Mouse (Mus musculus) adipose tissue, adult 10 weeks (tissue): Measurements from ENCODE around the gene Thap7. TPM values are rescaled to one million over a fixed set of nuclear protein-coding genes. Genes with fewer than 3 reads are reported as not detected.

Source experiments
- polyA plus RNA-seq: library from polyadenylated mRNA; stranded (reverse); fragments of 350-450 nt; fragmentation: Illumina TruSeq; extraction: RNeasy Lipid Tissue Mini Kit (QIAGEN cat#74804); gene quantifications from one replicate; pipeline ENCODE4 v1.2.3, GENCODE M21; 2014; ENCODE audit warnings: low read depth, low replicate concordance

The Thap7 gene
- polyA plus RNA-seq, result 30.0 TPM

DNA sequence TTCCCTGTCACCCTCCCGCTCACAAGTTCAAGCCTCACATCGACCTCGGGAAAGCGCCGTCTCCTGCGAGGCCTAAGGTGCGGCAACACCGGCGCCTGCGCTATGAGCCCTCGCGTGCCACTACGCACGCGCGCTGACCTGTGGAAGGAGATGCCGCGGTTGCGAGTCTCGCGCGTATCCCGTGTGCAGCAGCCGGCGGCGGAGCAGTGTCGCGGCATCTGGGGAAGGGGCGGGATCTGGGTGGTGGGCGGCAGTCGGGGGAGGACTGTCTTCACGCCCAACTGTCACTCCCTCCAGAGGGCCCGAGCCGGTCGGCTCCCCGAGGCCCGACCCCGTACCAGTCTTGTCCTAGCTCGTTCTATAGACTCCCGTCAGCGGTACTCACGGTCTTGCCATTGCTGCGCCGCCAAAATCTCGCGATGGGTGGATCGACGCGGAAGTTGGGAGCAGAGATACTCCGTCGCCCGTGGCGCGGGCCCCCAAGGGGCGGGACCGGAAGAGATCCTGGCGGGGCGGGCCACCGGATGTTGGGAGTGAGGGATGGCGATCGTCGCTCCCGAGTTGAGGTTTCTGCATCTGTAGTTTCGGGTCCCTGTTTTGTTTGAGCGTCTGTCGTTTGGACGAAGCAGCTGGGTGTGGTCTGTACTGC, at the start of gene Thap7:
TSS of gene Thap7 (minus strand) at position 497 of the 649 bp plus-strand sequence.

DNA sequence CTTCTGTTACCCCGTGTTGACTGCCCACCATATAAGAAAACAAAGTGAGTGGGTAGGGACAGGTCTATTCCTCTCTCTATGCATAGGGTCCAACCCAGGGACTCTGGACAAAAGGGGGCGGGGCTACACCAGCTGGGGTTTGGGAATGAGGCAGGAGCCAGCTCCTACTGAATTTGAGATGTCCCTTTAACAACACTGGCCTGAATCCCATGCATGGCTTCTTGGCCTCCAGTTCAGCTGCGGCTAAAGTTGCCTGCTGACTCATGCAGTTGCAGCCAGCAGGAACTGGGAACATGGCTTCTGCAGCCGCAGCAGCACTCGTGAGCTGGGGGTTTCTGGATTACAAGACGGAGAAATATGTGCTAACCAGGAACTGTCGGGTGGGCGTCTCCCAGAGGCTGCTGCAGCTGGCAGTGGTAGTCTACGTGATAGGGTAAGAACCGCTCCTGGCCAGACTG, 30.8 kb upstream of the Thap7 start, which contains the start of gene P2rx6:
TSS of gene P2rx6 (plus strand) at position 135 of the 458 bp plus-strand sequence.

DNA sequence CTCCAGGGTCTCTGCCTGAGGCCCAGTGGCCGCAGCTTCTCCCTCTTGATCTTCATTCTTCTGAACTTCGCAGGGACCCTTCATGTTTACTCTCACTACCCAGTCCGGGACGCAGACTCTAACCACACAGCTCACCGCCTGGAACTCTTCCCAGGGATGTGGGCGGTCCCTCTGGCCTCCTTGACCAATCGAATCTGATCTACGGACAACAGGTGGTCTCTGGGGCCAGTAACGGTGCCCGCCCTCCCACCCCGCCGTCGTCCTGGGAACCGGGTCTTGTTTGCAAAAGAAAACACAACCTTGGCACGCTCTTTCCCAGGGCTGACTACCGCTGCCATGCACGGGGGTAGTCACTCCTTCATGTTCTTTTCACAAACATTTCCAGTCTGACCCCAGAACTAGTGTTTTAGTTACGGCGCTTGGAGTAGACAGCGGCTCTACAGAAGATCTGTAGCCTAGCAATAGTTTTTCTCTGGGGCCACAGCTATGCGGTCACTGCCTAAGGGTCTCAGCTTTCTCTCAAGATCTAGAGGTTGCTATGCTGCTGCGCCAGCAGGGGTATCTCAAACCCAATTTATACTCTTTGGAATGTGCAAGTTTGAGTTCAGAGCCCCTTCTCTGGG, 30.3 kb upstream of the Thap7 start, which contains the start of gene Lrrc74b:
TSS of gene Lrrc74b (minus strand) at position 120 of the 623 bp plus-strand sequence.

DNA sequence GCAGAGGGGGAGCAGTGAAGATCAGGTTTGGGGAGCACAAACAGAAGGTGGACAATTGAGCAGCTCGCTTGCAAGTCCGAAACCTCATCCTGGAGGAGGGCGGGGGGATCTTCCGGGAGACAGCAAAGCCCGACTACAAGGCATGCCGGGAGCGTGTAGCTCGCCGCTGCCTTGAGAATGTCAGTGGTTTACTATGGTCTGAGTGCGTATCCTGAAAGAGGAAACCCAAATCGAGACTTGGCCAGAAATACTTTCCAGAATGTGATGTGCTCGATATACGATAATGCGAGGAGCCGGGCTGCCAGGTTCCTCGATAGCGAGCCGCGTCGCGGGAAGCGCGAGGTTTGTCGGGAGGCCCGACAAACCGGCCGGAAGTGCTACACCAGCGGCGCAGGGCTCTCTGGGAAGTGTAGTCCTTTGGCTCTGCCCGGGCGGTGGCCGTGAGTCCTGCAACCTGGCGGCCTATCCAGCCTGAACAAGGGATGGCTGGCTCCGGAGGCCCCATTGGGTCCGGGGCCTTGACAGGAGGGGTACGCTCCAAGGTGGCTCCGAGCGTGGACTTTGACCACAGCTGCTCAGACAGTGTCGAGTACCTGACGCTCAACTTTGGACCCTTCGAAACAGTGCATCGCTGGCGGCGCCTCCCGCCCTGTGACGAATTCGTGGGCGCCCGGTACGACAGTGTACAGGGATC, 22.2 kb downstream of the Thap7 start, which contains the start of gene Lztr1:
TSS of gene Lztr1 (plus strand) at position 143 of the 694 bp plus-strand sequence.

DNA sequence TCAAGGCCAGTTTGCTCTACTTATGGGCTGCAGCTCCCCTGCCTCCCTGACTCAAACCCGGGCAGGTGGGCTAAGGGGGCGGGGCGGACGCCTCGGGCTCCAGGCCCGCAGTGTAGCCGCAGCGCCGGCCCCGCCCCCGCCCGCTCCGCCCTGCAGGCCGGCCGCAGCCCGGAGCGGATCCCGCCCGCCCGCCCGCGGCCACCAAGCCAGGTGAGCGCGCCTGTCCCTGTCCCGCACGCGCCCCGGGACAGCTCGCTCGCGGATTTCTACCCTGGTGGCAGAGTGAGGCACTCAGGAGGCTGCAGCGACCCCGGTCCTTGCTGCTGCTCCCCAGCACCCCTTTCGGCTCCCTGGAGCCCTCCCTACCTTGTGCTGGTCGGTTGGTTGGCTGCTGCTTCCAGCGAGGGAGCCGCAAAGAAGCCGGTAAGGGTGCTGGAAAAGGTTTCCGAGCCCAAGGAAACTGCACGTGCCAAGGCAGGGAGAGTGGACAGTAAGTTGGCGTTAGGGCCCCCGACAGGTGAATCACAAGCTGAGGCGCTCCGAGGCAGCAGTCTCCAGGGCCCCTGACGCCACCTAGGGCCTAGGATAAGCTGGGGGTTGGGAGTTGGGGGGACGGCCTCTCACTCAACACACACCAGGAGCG, 41.3 kb downstream of the Thap7 start, which contains the start of gene Aifm3:
TSS of gene Aifm3 (plus strand) at position 143 of the 643 bp plus-strand sequence.

Other genes with a start within 250 kb of the Thap7 start
- not detected for gene Serpind1, start 199.8 kb downstream of the Thap7 start, polyA plus RNA-seq
- gene Snap29, start 125.2 kb downstream of the Thap7 start, polyA plus RNA-seq, result 29.0 TPM
- gene Pi4ka, start 124.8 kb downstream of the Thap7 start, polyA plus RNA-seq, result 71.9 TPM
- gene Crkl, start 79.1 kb downstream of the Thap7 start, polyA plus RNA-seq, result 16.4 TPM
- 2.9 TPM for gene Aifm3, start 41.5 kb downstream of the Thap7 start, polyA plus RNA-seq
- gene Lztr1, start 22.4 kb downstream of the Thap7 start, polyA plus RNA-seq, result 55.0 TPM
- 10.0 TPM for gene Lrrc74b, start 30.1 kb upstream of the Thap7 start, polyA plus RNA-seq
- 6.1 TPM for gene P2rx6, start 30.7 kb upstream of the Thap7 start, polyA plus RNA-seq
- gene Slc7a4, start 52.1 kb upstream of the Thap7 start, polyA plus RNA-seq, result 113 TPM
- gene Smpd4, start 88.2 kb upstream of the Thap7 start, polyA plus RNA-seq, result 28.5 TPM
- gene Ccdc74a, start 115.3 kb upstream of the Thap7 start, polyA plus RNA-seq, result 17.6 TPM
- 54.6 TPM for gene Med15, start 201.8 kb upstream of the Thap7 start, polyA plus RNA-seq
- gene Klhl22, start 228.5 kb upstream of the Thap7 start, polyA plus RNA-seq, result 31.0 TPM